Mouse (Mus musculus) megakaryocyte, embryonic 14.5 days (primary cell): Measurements from ENCODE around the gene Tbx2.

Experiments
- FLI1 ChIP-seq: IDR thresholded peaks from 2 replicates; pipeline ENCODE4 v1.6.1; 2012; ENCODE audit warnings: low read length, inconsistent platforms, mixed read lengths
- GATA1 ChIP-seq: IDR thresholded peaks from 3 replicates; pipeline ENCODE4 v1.6.1; 2012; ENCODE audit warnings: mixed read lengths, low read length, inconsistent platforms, borderline replicate concordance

DNA sequence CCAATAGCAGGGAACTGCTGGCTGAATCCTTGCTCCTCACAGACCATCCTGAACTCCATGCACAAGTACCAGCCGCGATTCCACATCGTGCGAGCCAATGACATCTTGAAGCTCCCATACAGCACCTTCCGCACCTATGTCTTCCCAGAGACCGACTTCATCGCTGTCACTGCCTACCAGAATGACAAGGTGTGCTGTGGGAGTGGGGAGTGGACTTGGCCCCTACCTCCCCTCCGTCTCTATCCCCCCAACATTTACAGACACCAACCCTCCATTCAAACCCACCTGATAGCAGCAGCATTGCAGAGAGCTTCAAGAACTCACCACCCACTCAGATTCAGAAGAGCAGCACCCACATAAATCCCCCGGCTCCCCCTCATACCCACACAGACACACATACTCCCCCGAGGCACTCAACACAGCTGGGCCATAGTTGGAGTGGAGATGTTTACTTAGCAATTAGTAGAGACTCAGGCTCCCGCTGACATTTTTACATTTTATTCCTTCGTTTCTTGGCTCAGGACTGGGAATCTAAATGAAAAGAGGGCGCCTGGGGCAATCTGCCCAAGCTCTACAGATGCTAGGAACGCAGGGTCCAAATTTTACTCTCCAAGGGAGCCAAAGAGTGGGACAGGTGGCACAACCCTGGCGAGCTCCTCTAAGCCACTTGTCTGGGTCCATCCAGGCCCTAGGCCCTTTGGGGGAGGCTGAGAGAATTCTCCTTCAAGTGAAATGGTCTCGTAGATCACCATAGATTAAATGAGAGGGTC is 3.6 kb downstream of the Tbx2 start:
- TF ChIP-seq FLI1 (no peak), GATA1 (no peak)
